Mouse (Mus musculus) embryonic stem cell, embryonic (primary cell): Measurements from ENCODE around the gene Galnt9.

Source experiments
- CTCF ChIA-PET, 4 experiments: fragments of 300-600 bp in 2 of 4; fragments of 350-600 bp in 2 of 4; sonication (Branson Sonifier 250); formaldehyde crosslinking; loops; one replicate each; lab custom pipeline; 2022; ENCODE audit warnings: inconsistent platforms in 2 of 4; lab: Charles Lee
- POLR2A ChIA-PET, 4 experiments: fragments of 300-600 bp in 2 of 4; fragments of 350-600 bp in 2 of 4; sonication (Branson Sonifier 250); formaldehyde crosslinking; loops; one replicate each; lab custom pipeline; 2022; ENCODE audit warnings: antibody characterized with exemption in 4 of 4, inconsistent platforms in 1 of 4; lab: Charles Lee

Gene Galnt9

GRCm38 (mm10) chr5:110629525-110630120 is 85.5 kb downstream of the Galnt9 start:
- ChIA-PET CTCF (interaction anchor here (0.7 to 1.2 kb wide), 4 partner anchors 9 to 275 kb away, joined by 3 to 4 read pairs (median 4); no protein-coding TSS in a partner anchor), POLR2A (interaction anchor here in 3 of 4 experiments (0.5 to 3.0 kb wide), 7 partner anchors 9 to 275 kb away, joined by 3 to 14 read pairs (median 3); no protein-coding TSS in a partner anchor)

DNA sequence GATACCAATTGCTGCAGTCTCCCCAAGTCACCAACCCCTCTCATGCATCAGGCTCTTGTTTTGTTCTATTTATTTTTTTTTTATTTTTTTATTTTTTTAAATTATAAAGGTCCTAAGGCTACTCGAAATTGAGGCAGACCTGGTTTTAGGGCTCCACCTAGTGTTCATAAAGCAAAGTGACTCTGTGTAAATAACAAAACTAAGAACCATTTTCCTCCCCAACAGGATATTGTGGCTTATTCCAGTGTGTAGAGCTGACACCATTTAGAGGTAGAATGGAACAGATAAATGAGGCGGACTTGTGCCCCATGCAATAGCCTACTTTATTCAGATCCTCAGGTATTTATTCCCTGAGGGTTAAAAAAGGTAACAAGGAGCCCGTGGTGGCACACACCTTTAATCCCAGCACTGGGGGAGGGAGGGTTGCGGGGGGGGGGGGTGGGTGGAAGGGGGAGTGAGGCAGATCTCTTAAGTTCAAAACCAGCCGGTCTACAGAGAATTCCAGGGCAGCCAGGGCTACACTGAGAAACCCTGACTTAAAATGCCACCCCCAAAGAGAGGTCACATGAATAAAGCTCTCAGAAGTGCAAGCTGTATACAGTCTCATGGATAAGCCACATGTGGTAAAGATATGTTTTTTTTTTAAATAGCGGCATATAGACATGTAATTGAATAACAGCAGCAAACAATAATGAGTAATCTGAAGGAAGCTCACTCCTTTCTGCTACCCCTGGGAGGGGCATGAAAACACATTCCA is 92.0 kb downstream of the Galnt9 start:
- CTCF ChIA-PET = interaction anchor here (0.6 to 3.3 kb wide), 21 partner anchors 8 to 739 kb away, joined by 3 to 17 read pairs (median 4); no protein-coding TSS in a partner anchor
- POLR2A ChIA-PET = interaction anchor here (0.5 to 2.0 kb wide), 19 partner anchors 12 to 1122 kb away, joined by 3 to 8 read pairs (median 4); partner anchors contain the start of genes Ddx51 (in 2 of the 4) and Noc4l (in 2 of the 4)

GRCm38 (mm10) chr5:110638306-110639074 is 94.3 kb downstream of the Galnt9 start:
- CTCF ChIA-PET = interaction anchor here (0.6 to 3.5 kb wide), 30 partner anchors 9 to 631 kb away, joined by 3 to 31 read pairs (median 5); partner anchors contain the start of gene P2rx2 (in 1 of the 4)
- POLR2A ChIA-PET = interaction anchor here (0.6 to 2.0 kb wide), 24 partner anchors 8 to 357 kb away, joined by 3 to 13 read pairs (median 4); partner anchors contain the start of genes Ddx51 (in 2 of the 4), Noc4l (in 2 of the 4), Galnt9 (in 1 of the 4) and Ulk1 (in 1 of the 4)

GRCm38 (mm10) chr5:110639459-110639858 is 95.3 kb downstream of the Galnt9 start:
- CTCF ChIA-PET = interaction anchor here (0.5 to 3.5 kb wide), 53 partner anchors 8 to 630 kb away, joined by 3 to 31 read pairs (median 4); partner anchors contain the start of genes Ddx51 (in 2 of the 4), Noc4l (in 2 of the 4), Fbrsl1 (in 1 of the 4) and Lrcol1 (in 1 of the 4)
- POLR2A ChIA-PET = interaction anchor here (0.6 to 2.0 kb wide), 37 partner anchors 9 to 583 kb away, joined by 3 to 14 read pairs (median 4); partner anchors contain the start of genes Ddx51 (in 3 of the 4), Noc4l (in 3 of the 4), Fbrsl1 (in 1 of the 4) and Galnt9 (in 1 of the 4)

GRCm38 (mm10) chr5:110646377-110646776 is 102.2 kb downstream of the Galnt9 start:
- CTCF ChIA-PET = no interaction called here
- POLR2A ChIA-PET = interaction anchor here in 1 of 4 experiments (1.8 to 2.4 kb wide), 2 partner anchors 8 to 13 kb away, joined by 6 to 14 read pairs; no protein-coding TSS in a partner anchor

GRCm38 (mm10) chr5:110652719-110653648 is 108.8 kb downstream of the Galnt9 start, which contains the start of the genes Noc4l and Ddx51:
TSS of gene Noc4l (minus strand) at chr5:110653417.
TSS of gene Ddx51 (plus strand) at chr5:110653451.
- POLR2A ChIA-PET = interaction anchor here (0.5 to 8.0 kb wide), 55 partner anchors 7 to 621 kb away, joined by 3 to 104 read pairs (median 4); partner anchors contain the start of genes Ep400 (in 3 of the 4), P2rx2 (in 2 of the 4), Pole (in 2 of the 4) and Pxmp2 (in 2 of the 4)
- CTCF ChIA-PET = interaction anchor here in 2 of 4 experiments (1.0 to 1.6 kb wide), 5 partner anchors 13 to 298 kb away, joined by 3 to 4 read pairs (median 3); no protein-coding TSS in a partner anchor

DNA sequence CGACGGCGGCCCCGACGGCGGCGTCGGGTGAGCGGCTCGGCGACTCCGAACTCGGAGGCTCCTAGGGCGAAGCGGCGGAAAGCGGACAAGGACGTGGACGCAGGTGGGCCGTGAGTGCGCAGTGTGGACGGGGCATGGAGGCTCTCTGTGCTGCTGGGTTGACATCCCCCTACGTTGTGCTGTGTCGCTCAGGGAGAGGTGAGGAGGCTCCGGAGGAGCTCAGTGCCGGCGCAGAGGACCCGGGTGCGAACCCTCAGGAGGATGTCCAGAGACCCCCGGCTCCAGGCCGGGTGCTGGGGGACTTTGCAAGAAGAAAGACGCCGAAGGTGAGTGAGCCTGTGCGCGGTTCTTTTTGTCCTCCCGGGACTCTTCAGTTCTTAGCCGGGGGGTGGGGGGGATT is 109.5 kb downstream of the Galnt9 start:
- ChIA-PET CTCF (interaction anchor here in 2 of 4 experiments (1.0 to 1.6 kb wide), 6 partner anchors 14 to 299 kb away, joined by 3 to 4 read pairs (median 3); no protein-coding TSS in a partner anchor), POLR2A (interaction anchor here (0.6 to 8.0 kb wide), 43 partner anchors 8 to 369 kb away, joined by 3 to 104 read pairs (median 4); partner anchors contain the start of genes Ep400 (in 3 of the 4), P2rx2 (in 2 of the 4), Pole (in 2 of the 4) and Pxmp2 (in 2 of the 4))

GRCm38 (mm10) chr5:110659682-110660081 is 115.5 kb downstream of the Galnt9 start:
- ChIA-PET CTCF (no interaction called here), POLR2A (interaction anchor here in 2 of 4 experiments (1.0 to 3.2 kb wide), 4 partner anchors 12 to 332 kb away, joined by 3 to 14 read pairs (median 4); no protein-coding TSS in a partner anchor)

DNA sequence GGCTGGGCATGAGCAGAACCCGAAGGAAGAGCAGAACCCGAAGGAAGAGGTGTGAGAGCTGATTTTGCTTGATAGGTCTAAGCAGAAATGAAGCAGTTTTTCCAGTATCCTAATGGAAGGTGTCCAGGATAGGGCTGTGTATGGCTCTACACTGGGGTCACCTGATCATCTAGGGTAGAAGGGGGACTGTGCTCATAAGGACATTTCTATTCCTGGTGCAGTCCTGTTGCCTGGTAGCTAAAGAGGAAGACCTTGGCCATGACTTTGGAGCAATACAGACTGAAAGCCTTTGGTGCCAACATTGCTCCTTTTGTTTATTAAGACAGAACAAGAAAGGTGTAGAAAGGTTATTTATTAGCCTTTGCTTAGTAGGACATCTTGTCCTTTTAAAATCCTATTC is 119.9 kb downstream of the Galnt9 start:
- CTCF ChIA-PET = interaction anchor here in 2 of 4 experiments (0.6 kb wide), 3 partner anchors 13 to 704 kb away, joined by 3 to 12 read pairs (median 4); no protein-coding TSS in a partner anchor

DNA sequence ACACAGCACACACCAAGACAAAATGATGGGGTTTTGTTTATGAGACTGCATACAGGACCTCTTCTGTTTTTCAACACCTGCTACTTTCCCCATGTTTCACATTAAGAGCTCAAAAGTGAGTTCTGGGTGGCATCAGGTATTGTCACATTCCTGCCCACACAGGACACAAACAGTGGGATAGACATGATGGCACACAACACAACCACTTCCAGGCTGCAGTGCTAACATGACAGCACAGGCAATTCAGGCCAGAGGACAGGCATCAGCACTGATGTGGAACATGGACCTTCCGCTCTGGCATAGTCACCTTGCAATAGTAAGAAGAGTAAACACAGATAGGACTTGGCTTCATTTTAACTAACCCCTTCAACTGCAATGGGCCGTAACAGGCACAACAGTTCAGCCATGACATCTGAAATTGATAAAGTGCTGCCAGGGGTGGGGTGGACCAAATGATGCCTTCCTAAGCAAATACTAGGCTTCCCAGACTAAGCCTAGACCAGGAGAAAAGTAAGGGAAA is 120.7 kb downstream of the Galnt9 start:
- ChIA-PET POLR2A (interaction anchor here in 3 of 4 experiments (0.9 to 11.5 kb wide), 10 partner anchors 9 to 122 kb away, joined by 3 to 104 read pairs (median 4); partner anchors contain the start of genes Ddx51 (in 3 of the 3) and Noc4l (in 3 of the 3)), CTCF (interaction anchor here in 3 of 4 experiments (0.6 to 1.0 kb wide), 3 partner anchors 13 to 703 kb away, joined by 3 to 4 read pairs (median 3); no protein-coding TSS in a partner anchor)

More for the DNA sequence above, 119.9 kb downstream of the Galnt9 start:
- POLR2A ChIA-PET = interaction anchor here in 2 of 4 experiments (0.9 to 11.5 kb wide), 7 partner anchors 8 to 106 kb away, joined by 3 to 104 read pairs (median 4); partner anchors contain the start of genes Ddx51 (in 2 of the 2) and Noc4l (in 2 of the 2)

GRCm38 (mm10) chr5:110665486-110666121 is 121.4 kb downstream of the Galnt9 start:
- POLR2A ChIA-PET = interaction anchor here (0.6 to 11.5 kb wide), 12 partner anchors 8 to 306 kb away, joined by 3 to 104 read pairs (median 4); partner anchors contain the start of genes Ddx51 (in 3 of the 4) and Noc4l (in 3 of the 4)

More at GRCm38 (mm10) chr5:110665486-110666121, 121.4 kb downstream of the Galnt9 start:
- CTCF ChIA-PET = interaction anchor here (0.5 to 1.3 kb wide), 5 partner anchors 26 to 543 kb away, joined by 3 to 5 read pairs (median 3); no protein-coding TSS in a partner anchor
